In the genomic region with DNA sequence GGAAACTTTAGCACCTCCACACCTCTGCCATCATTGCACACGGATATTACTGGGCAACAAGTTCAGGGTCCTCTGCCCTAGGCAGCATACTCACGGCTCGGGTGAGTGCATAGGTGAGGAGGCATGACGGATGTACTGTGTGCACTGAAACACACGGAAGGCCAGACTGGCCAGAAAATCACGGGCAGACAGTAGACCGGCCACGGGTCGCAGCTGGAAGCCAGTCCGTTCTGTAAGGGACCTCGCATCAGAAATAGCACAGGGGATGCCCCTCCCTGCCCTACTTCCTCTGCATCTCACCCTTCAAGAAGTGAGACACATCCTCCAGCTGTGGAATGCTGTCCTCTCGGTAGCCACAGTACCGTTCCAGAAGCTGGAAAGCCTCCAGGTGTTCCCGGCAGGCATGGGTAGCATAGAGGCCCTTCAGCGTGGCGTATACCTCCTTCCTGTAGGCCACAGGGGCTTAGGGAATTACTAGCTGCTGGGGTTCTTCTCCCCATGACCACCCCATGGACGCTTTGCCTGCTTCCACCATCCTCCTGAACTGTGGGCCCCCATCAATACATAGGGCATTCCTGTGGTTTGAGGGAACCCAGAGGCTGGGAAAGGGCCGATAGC, we compare ENCODE assay signal across 17 mouse cellular contexts. TPM values are rescaled to one million over a fixed set of nuclear protein-coding genes. Genes with fewer than 3 reads are reported as not detected.
DNase-seq lines count a peak whose midpoint lies in the region; TF ChIP-seq lines count a peak whose summit lies in the region.
"Had no signal": no experiment of that assay in that cellular context is flagged by ENCODE, and none has a peak within 500 bp of the region (broad histone marks: within the 10 kb centered on the region; RNA-seq: fewer than 3 reads in every experiment).

No protein-coding gene starts in this region.

- DNase-seq in heart, adult 11 months = peak; percentile 92
- DNase-seq in heart, postnatal 36 days = no peak
- DNase-seq in kidney, postnatal 10 days = peak; percentile 20
- no peak for DNase-seq in kidney, adult 9 months
- DNase-seq in testis, postnatal 14 days (ENCODE audit: low spot score) = no peak
- no peak for DNase-seq in adrenal gland, adult (ENCODE audit: inconsistent age in 2 of 2, low spot score in 1 of 2)

- H3K27ac ChIP-seq in testis, adult 2 months (ENCODE audit: control insufficient read depth, insufficient read depth, low read depth, low read length) = no peak overlapping the region
- H3K27ac ChIP-seq: embryonic facial prominence, embryonic 13.5 days; heart, adult 2 months; heart, embryonic 15.5 days; hindbrain, embryonic 12.5 days; left cerebral cortex, adult 2 months; macrophage; stomach, embryonic 15.5 days had no signal

- peak overlapping the region; percentile 45 for H3K4me3 ChIP-seq in testis, adult 2 months (ENCODE audit: control insufficient read depth, low read depth, low read length)
- H3K4me3 ChIP-seq: embryonic facial prominence, embryonic 13.5 days; heart, adult 2 months; heart, embryonic 15.5 days; hindbrain, embryonic 12.5 days; left cerebral cortex, adult 2 months; stomach, embryonic 15.5 days had no signal

- TF ChIP-seq POLR2A in testis, adult 2 months (IDR thresholded peaks at IDR 0.05; ENCODE audit: control insufficient read depth, low read depth, low read length) = no peak

- no peaks in the 10 kb centered on the region for H3K36me3 ChIP-seq in testis, adult 2 months (ENCODE audit: control insufficient read depth, insufficient read depth, low read length)
- H3K36me3 ChIP-seq: embryonic facial prominence, embryonic 13.5 days; heart, embryonic 15.5 days; hindbrain, embryonic 12.5 days; stomach, embryonic 15.5 days had no signal

- H3K4me1 ChIP-seq in testis, adult 2 months (ENCODE audit: control insufficient read depth, insufficient read depth, low read length) = peaks cover 6% of the 10 kb centered on the region

- intact Hi-C loops in heart, postnatal 36 days (cut with DNase I) = loop anchor here (2.0 to 5.0 kb wide), 2 partner anchors 111 to 257 kb away; no protein-coding TSS in a partner anchor

- TF ChIP-seq CTCF in testis, adult 2 months (IDR thresholded peaks at IDR 0.05; ENCODE audit: control insufficient read depth, insufficient read depth, insufficient replicate concordance, low read depth, low read length) = no peak

- no peaks in the 10 kb centered on the region for H3K27me3 ChIP-seq in testis, adult 2 months (ENCODE audit: control insufficient read depth, insufficient read depth, low read length)

RNA-seq across cellular contexts. Expression of a gene that starts 35.6 kb away (rescaled TPM):
- total RNA-seq in heart, postnatal 36 days (2021) = not detected
- polyA plus RNA-seq in testis, adult 2 months (2012; rRNA removed) = 0.22 and 0.28 TPM in 2 replicates
- total RNA-seq: heart, adult 2 months had no signal
- polyA plus RNA-seq: inflammation-experienced regulatory T-cells, adult 6 months; liver, postnatal 0 days; macrophage; spleen, adult 2 months had no signal

Comparison
In these comparisons a context has a peak if more than half of its experiments do, and no peak if none do; other contexts are left out.
1. DNase-seq: peak in heart, adult 11 months (single experiment) and kidney, postnatal 10 days (single experiment); none in heart, postnatal 36 days (0 of 2), kidney, adult 9 months (single experiment), testis, postnatal 14 days (single experiment) and adrenal gland, adult (0 of 2).